Mouse (Mus musculus) right cerebral cortex, adult 18-20 months (tissue): ENCODE data around the gene Mrpl4.

ENCODE experiments used
- DNase-seq: peaks from one replicate; pipeline ENCODE4 v3.0.0; 2022; ENCODE audit warnings: mixed read lengths

The Mrpl4 gene

GRCm38 (mm10) chr9:21018600-21018999 lies 16.1 kb downstream of the Mrpl4 start:
- no peak for DNase-seq

- no peak for DNase-seq
Measured at GRCm38 (mm10) chr9:21021363-21021762, 18.8 kb downstream of the Mrpl4 start.

DNA sequence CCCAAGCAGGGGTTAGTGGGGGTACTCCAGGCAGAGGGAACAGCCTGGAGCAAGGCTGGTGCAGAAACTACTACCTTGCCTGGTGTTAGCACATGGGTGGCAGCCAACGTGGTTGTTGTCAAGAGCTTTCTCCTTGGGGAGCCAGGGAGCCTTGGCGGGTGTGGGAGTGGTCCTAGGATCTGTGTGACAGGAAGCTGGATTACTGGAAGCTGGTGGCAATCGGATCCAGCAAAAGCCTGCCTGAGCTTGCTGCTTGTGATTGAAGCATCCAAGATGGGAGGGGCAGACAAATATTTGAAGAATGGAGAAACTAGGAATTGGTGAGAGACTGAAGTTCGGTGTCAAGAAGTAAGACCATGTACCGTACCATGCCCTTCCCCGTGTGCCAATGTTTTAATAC lies 19.8 kb downstream of the Mrpl4 start:
- DNase-seq: no peak

DNA sequence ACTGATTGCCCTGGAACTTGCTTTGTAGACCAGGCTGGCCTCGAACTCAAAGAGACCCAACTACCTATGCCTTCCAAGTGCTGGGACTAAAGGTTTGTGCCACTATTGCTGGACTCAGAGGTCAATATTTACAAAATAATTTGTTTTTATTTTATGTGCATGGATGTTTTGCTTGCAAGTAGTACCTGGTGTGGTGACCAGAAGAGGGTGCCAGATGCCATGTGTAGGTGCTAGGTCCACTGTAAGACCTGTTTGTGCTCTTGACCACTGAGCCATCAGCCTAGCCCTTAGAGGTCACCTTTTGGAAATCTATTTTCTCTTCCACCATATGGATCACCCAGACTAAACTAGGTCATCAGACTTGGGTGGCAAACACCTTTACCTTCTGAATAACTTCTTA lies 20.2 kb downstream of the Mrpl4 start:
- no peak for DNase-seq

GRCm38 (mm10) chr9:21025258-21025810 lies 22.8 kb downstream of the Mrpl4 start:
- no peak for DNase-seq

DNA sequence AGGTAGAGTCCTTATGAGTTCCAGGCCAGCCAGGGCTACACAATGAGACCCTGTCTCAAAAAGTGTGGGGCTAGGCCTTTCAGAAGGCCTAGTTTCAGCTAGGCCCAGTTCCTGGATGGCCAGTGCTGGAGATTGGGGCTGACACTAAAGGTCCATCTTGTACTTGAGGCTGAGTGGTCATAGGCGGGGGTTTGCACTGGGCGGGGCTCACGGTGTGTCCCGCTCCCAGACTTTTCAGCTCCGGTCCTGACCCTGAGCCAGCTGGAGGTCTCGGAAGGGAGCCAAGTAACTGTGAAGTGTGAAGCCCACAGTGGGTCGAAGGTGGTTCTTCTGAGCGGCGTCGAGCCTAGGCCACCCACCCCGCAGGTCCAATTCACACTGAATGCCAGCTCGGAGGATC lies 24.3 kb downstream of the Mrpl4 start:
- DNase-seq: no peak

DNA sequence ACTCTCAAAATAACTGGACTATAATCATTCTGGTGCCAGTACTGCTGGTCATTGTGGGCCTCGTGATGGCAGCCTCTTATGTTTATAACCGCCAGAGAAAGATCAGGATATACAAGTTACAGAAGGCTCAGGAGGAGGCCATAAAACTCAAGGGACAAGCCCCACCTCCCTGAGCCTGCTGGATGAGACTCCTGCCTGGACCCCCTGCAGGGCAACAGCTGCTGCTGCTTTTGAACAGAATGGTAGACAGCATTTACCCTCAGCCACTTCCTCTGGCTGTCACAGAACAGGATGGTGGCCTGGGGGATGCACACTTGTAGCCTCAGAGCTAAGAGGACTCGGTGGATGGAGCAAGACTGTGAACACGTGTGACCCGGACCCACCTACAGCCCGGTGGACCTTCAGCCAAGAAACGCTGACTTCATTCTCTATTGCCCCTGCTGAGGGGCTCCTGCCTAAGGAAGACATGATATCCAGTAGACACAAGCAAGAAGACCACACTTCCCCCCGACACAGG lies 25.3 kb downstream of the Mrpl4 start:
- DNase-seq: no peak

- no peak for DNase-seq
Measured at GRCm38 (mm10) chr9:21028560-21029110, 26.1 kb downstream of the Mrpl4 start.

GRCm38 (mm10) chr9:21029291-21030054 lies 26.9 kb downstream of the Mrpl4 start, which contains the start of gene Icam4:
Gene Icam4, plus strand, starts transcription at chr9:21029373.
- DNase-seq: peak; percentile 78

- DNase-seq: no peak
Measured at GRCm38 (mm10) chr9:21030055-21030600, 27.6 kb downstream of the Mrpl4 start.

DNA sequence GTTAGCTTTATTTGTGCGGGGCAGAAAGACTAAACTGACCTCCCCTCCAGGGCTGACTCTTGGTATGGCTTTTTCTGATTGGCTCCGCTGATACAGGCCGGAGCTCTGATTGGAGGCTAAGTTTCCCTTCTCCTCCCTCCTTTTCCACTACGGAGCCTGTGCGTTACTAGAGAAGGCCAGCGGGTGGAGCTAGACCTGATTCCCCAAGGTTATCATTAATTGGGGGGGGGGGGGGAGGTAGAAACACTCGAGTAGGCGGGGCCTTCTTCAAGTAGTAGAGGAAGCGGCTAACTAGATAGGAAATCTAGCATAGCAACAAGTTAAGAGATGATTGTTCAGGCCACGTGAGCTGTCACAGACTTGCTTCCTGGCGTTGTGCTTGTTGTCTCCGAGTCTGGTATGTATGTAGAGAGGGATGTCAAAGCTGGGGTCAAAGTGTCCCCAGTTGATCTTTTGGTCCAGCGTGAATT lies 28.3 kb downstream of the Mrpl4 start:
- peak; percentile 89 for DNase-seq

- DNase-seq: peak; percentile 87
Measured at GRCm38 (mm10) chr9:21031251-21031895, 28.8 kb downstream of the Mrpl4 start.

- DNase-seq: peak; percentile 91
Measured at GRCm38 (mm10) chr9:21031896-21032351, 29.4 kb downstream of the Mrpl4 start, which contains the start of gene Icam5. Gene Icam5, plus strand, starts transcription at chr9:21032073.

DNA sequence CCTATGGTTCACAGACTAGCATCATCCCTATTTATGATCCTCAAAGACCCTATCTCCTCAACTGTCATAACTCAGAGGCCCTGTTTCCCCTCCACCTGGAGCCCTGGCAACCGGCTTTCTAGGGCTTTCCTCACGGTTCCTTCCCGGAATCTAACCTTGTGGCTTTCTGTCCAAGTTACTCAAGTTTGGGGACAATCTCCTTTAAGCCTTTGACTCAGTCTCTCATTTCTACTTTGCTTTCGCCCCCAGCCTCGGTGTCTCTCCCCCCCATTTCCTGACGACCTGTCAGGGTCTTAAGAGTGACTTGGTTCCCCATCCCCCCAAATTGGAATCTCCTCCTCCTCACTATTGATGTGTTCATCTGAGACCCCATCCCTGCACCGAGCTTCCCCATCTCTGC lies 30.0 kb downstream of the Mrpl4 start:
- no peak for DNase-seq

DNA sequence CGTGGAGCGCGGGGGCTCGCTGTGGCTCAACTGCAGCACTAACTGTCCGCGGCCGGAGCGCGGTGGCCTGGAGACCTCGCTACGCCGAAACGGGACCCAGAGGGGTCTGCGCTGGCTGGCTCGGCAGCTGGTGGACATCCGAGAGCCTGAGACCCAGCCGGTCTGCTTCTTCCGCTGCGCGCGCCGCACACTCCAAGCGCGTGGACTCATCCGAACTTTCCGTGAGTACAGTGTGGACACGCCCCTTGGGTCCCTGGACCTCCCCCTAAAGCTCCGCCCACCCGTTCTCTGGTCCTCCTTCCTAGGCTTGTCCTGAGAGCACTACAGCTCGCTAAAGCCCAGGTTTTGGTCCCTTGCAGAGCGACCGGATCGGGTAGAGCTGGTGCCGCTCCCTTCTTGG lies 30.6 kb downstream of the Mrpl4 start:
- DNase-seq: peak; percentile 81

DNA sequence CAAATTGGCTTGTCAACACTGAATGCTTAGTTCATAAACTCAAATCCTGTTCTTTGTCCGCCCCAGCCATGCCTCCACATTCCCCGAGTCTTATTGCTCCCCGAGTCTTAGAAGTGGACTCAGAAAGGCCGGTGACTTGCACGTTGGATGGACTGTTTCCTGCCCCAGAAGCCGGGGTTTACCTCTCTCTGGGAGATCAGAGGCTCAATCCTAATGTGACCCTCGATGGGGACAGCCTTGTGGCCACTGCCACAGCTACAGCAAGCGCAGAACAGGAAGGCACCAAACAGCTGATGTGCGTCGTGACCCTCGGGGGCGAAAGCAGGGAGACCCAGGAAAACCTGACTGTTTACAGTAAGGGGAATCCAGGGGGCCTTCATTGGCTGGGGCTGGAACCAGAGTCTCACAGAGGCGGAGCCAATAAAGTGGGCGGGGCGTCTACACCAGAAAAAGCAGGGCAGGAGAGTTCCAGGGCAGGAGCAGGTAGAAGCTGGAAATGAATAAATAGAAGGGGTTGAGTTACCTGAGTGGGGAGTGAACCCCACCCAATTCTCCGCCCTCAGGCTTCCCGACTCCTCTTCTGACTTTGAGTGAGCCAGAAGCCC lies 32.0 kb downstream of the Mrpl4 start:
- DNase-seq: no peak

DNA sequence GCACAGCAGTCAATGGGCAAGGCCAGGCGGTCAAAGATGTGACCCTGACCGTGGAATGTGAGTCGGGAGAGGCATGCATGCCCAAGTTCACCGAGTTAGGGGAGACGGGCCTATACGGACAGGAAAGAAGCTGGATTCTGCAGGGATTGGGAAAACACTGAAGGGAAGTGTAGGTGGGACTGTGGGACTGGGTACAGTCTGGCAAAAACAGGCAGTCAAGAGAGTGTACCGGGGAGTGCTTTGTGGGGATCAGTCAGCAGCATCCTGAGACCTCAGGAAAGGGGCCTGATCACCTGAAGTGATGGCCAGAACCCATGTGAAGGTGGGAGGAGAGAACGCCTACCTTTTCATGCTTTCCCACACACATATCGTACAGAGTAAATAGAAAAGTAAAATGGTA lies 33.0 kb downstream of the Mrpl4 start:
- DNase-seq: peak; percentile 49

DNA sequence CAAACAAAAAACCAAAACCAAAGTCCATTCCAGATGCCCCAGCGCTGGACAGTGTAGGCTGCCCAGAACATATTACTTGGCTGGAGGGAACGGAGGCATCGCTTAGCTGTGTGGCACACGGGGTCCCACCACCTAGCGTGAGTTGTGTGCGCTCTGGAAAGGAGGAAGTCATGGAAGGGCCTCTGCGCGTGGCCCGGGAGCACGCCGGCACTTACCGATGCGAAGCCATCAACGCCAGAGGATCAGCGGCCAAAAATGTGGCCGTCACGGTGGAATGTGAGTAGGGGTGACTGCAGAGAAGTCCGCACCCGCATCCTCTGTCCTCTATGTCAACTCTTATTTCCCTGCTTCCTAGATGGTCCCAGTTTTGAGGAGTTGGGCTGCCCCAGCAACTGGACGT lies 33.6 kb downstream of the Mrpl4 start:
- DNase-seq: no peak

DNA sequence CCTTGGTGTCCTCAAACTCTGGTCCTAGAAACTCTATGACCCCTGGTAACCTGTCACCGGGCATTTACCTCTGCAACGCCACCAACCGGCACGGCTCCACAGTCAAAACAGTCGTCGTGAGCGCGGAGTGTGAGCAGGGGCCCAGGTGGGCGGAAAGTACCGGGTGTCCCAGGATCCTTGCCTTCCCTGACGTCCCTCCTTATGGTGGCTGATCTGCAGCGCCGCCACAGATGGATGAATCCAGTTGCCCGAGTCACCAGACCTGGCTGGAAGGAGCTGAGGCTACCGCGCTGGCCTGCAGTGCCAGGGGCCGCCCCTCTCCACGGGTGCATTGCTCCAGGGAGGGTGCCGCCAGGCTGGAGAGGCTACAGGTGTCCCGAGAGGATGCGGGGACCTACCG lies 34.1 kb downstream of the Mrpl4 start:
- peak; percentile 29 for DNase-seq

DNA sequence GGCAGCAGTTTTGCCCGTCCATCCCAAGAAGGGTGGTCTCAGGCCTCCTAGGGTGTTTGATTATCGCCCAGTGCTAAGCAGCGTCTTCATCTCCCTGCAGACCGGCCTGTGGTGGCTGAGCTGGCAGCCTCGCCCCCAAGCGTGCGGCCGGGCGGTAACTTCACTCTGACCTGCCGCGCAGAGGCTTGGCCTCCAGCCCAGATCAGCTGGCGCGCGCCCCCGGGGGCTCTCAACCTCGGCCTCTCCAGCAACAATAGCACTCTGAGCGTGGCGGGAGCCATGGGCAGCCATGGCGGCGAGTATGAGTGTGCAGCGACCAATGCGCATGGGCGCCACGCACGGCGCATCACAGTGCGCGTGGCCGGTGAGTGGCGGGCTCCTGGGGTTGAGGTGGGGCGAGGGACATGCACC lies 34.9 kb downstream of the Mrpl4 start:
- DNase-seq: peak; percentile 48

GRCm38 (mm10) chr9:21039779-21040178 lies 37.2 kb downstream of the Mrpl4 start:
- no peak for DNase-seq

DNA sequence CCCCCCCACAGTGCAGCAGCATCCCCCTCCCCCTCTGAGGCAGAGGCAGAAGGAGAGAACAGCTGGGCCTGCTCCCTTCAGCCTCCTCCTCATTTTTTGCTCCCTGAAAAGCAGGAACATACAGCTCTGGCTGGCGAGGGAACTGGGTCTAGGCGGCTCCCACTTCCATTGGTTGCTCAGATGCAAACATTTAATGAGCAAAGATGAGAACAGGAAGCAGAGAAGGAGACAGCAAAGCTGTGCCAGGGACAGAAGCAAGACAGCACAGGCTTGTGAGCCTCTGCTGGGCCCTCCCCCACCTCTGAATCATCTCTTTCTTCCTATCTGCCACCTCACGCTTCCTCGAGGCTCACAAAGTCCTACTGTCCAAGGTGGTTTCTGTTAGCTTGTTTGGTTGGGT lies 38.8 kb downstream of the Mrpl4 start:
- peak; percentile 93 for DNase-seq

GRCm38 (mm10) chr9:21043563-21043962 lies 41.0 kb downstream of the Mrpl4 start:
- DNase-seq: no peak
